Mouse (Mus musculus) retina, embryonic 14.5 days (tissue): Measurements from ENCODE around the gene Stx6.
A peak's percentile ranks its signal among the peaks of the same experiment; 100 is the strongest.

Source experiments
- DNase-seq: peaks from one replicate; pipeline ENCODE4 v3.0.0-alpha.2; 2015; ENCODE audit warnings: low spot score

Gene Stx6

GRCm38 (mm10) chr1:155158141-155158969, at the start of gene Stx6:
Gene Stx6, plus strand, starts transcription at chr1:155158715.
- DNase-seq = peak; percentile 98

DNA sequence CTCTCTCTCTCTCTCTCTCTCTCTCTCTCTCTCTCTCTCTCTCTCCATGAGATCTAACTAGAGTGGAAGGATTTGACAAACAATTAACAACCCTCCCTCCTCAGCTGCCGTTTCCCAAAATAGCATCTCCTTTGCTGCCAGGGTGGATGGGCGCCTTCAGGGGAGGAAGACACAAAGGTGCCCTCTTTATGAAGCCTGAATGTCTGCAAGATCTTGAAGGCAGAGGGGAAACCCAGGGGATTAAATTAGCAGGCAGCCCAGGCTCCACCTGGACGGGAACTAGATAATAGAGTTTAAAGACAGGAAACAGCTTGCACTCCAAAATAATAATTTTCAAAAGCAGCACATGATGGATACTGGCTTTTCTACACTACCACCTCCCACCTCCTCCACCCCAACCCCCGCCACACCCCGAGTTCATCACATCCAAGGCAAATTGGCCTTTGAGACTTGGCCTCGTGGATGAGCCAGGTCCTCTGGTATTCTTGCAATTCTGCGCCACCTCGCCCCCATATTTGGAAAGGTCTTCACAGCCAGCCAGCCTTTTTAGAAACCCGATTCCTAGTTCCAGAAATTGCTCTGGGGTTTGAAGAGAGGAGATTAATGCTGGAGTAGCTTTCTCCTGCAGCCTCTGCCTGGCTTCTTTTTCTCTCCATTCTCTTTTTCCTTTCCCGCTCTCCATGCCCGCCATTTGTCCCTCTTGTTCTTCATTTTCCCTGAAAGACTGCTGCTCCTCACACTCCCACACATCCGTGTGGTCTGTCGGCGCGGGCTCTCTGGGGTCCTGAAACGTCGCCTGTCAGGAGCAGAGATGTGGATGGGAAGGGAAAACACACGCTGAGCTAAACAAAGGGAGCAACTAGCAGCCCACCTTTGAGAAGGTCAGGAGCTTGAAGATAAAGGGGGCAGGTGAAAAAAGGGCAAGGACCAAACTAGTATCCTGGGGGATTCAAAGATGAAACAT, 48.8 kb upstream of the Stx6 start:
- DNase-seq = peak; percentile 32

GRCm38 (mm10) chr1:155111491-155111890, 47.0 kb upstream of the Stx6 start:
- DNase-seq = no peak

DNA sequence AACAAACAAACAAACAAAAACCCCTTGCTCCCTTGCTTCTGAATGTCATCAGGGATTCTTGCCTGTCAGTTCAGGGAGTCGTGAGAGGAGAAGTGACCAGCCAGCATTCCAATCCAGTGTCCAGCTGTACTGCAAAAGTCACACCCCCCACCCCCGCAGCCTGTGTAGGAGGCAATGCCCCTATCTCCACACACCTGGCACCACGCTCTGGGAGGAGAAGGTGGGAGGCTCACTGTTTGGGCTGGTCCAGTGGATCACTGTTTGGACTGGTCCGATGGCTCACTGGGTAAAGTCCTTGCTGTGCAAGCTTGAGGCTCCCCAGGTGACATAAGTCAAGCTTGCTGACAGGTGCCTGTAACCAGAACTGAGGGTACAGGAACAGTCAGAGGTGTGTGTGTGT, 46.4 kb upstream of the Stx6 start:
- DNase-seq = no peak

DNA sequence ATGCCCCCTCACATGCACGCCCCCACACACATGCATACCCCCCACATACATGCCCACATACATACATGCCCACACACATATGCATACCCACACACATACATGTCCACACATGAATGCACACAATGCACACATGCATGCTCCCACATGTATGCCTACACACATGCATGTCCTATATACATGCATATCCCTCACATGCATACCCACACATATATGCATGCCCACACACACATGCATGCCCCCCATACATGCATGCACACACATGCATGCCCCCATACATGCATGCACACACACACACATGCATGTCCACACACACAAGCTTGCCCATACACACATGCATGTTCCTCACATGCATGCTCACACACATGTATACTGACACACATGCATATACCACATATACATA, 45.6 kb upstream of the Stx6 start:
- no peak for DNase-seq

- DNase-seq = no peak
Measured at GRCm38 (mm10) chr1:155113946-155114345, 44.6 kb upstream of the Stx6 start.

DNA sequence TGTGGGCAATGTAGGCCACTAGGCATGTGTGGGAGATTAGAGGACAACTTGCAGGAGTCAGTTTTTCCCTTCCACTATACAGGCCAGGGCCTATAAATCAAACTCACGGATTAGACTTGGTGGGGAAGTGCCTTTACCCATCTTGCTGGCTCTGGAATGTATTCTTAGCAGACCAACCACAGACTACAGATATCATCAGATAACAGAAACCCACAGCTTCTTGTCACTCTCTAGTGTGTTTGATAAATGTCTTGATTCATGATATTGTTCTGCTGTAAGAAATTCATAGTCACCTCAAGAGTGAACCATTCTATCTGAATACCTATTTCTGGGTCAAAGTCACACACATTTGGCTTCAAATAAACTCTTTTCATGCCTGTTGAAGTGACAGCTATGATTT, 38.8 kb upstream of the Stx6 start:
- DNase-seq = no peak

DNA sequence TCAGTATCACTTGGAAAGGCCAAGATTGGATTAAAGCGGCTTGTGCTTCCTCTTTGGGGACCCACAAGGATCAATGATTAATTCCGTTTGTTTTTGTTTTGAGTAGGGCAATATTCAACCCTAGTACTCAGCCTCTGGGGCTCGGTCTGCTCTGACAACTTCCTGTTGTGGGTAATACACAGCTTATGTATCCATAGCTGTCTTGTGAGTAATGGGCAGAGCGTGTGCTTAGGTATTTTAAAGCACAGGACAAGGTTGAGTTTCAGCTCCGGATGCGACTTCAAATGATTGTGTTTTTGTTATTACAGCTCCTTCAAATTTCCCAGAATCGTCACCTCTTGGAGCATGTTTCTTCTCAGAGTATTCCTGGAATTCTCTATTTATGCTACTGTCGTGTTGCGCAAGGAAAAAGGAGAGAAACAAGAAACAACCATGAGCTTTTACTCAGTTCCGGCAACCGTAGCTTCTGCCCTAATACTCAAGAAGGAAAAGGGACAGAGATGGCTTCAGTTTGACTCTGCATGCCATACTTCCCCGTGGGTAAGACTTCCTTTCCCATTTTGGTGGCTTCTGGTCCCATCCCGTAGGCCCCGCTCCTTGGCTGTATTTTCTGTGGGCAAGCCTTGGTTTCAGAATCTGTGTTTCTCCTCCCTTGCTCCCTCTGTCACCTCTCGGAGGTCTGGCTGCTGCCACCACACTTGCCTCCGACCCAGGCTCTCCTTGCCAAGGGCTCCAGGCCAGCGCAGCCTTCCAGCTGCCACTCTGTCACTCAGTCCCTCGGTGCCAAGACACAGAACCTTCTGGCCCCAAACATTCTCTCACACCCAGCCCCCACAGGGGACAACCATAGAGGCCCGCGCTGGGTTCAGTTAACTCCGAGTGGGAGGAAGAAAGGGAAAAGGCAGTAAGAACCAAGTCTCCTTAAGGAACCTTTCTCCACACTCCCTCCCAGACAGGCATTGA, 36.3 kb upstream of the Stx6 start:
- no peak for DNase-seq

DNA sequence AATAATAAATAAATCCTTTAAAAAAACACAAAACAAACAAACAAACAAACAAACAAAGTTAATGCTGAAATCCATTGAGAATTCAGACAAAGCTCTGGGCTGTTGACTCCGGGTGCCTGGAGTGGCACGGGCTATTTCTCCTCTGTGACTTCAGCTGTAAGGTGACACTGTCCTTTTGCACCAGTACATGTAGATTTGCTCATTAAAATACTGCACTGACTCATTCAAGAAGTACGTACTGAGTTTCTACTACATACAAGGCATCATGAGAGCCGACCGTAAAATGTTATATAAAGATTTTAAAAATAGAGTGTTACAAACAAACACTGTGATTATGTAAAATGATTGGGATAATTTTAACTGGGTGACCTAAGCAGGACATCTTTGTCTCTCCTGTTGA, 34.1 kb upstream of the Stx6 start:
- DNase-seq = no peak

DNA sequence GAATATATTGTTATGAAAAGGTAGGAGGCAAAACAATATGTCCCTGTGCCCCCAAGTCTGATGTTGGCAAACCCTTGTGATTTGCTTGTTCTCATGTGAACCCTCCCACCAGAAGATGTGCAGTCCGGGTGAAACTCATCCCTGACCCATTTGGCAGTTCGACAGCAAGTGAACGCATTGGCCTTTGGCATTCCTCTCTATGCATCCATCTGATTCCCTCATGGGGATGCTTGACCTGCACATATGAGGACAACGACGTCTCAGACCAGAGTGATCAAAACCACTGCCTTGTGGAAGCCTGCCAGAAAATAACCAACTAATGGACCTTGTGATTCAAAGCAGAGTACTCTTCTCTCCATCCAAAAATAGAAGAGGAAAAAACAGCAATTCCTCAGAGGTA, 31.8 kb upstream of the Stx6 start:
- DNase-seq = no peak

DNA sequence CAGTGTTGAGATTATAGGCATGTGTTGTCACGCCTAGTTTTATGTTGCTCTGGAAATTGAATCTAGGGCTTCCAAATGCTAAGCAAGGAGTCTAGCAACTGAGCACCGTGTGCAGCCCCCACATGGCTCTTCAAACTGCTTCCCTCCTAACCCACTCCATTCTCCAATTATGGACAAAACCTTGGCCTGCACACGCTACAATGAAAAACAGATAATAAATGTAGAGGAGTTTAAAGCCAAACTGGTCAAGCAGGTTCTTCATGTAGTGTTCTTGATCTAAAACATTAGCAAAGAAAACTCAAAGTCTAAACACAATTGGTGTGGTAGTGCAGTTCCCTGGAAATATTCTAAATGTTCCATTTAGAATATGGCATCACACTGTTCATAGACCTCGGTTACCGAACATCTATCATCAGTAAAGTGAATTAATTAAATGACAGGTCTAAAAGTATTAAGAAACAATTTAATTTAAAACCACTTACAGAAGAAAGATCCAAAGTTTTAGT, 31.0 kb upstream of the Stx6 start:
- DNase-seq = no peak

DNA sequence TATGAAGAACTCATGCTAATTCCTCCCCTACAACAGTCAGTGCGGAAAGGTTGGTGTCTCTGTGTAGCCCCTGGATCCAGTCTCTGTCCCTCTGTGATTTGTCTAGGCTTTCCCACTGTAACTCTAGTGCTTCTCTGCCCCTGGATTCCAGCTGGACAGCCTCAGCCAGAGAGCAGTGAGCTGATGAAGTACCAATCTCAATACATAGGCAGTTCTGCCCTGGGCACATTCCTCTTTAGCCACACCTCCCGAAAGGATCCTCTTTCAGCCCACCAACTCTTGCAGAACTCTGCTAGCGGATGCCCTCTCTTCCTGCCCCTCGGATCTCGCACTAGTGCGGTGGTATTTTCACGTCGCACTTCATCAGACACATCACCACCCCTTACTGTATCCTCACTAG, 23.6 kb upstream of the Stx6 start:
- no peak for DNase-seq

GRCm38 (mm10) chr1:155138795-155139194, 19.7 kb upstream of the Stx6 start:
- no peak for DNase-seq

- peak; percentile 54 for DNase-seq
Measured at GRCm38 (mm10) chr1:155140076-155140475, 18.4 kb upstream of the Stx6 start.

GRCm38 (mm10) chr1:155145620-155146019, 12.9 kb upstream of the Stx6 start:
- no peak for DNase-seq

- DNase-seq = peak; percentile 67
Measured at GRCm38 (mm10) chr1:155146572-155146980, 11.9 kb upstream of the Stx6 start, which contains the start of gene Mr1. Gene Mr1, minus strand, starts transcription at chr1:155146814.

- no peak for DNase-seq
Measured at GRCm38 (mm10) chr1:155147228-155147627, 11.3 kb upstream of the Stx6 start.

DNA sequence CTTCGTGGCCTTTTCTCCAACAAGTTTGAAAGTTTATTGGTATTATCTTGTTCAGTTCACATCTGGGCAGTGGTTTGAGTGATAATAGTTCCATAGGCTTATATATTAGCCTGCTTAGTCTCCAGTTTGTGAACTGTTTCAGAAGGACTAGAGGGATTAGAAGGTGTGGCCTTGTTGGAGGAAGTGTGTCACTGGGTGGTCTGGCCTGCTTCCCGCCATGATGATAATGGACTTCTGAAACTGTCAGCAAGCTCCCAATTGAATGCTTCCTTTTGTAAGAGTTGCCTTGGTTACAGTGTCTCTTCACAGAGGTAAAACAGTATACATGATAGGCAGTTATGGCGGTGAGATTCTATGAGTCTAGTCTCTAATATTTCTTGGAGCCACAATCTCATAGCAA, 9.1 kb upstream of the Stx6 start:
- no peak for DNase-seq

GRCm38 (mm10) chr1:155150821-155151220, 7.7 kb upstream of the Stx6 start:
- DNase-seq = no peak

- no peak for DNase-seq
Measured at GRCm38 (mm10) chr1:155153906-155154305, 4.6 kb upstream of the Stx6 start.

DNA sequence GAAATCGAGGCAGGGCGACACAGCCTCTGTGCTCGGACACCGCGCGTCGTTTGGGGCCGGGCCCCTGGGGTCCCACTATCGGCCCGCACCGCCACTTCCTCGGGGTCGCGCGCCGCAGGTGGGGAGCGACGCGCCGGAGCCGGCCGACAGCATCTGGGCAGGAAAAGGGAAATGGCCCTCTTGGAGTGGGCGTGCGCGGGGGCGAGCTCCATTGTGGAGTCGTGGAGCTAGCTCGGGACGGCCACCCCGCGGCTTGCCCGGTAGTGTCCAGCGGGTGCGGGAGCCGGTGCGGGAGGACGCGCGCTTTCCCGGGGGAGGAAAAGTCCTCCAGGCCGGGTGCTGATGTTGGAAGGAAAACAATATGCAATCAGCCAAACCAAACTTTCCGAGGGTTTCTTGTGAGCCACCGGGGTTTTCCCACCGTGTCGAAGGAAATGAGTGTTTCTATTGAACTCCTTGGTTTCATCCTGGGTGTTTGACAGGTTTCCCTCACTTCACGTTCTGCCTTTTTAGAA, 512 bp downstream of the Stx6 start:
- peak; percentile 63 for DNase-seq
